Mouse (Mus musculus) B cell, adult 2 months (primary cell): ENCODE results near the gene Ptpdc1.
A peak's percentile ranks its signal among the peaks of the same experiment; 100 is the strongest.

Experiments used
- DNase-seq, 2 experiments: peaks; one replicate each; pipeline ENCODE4 v3.0.0; 2022

The Ptpdc1 gene

GRCm38 (mm10) chr13:48653788-48654770, 28.6 kb upstream of the Ptpdc1 start:
- peak; percentile 73 to 76 for DNase-seq

DNA sequence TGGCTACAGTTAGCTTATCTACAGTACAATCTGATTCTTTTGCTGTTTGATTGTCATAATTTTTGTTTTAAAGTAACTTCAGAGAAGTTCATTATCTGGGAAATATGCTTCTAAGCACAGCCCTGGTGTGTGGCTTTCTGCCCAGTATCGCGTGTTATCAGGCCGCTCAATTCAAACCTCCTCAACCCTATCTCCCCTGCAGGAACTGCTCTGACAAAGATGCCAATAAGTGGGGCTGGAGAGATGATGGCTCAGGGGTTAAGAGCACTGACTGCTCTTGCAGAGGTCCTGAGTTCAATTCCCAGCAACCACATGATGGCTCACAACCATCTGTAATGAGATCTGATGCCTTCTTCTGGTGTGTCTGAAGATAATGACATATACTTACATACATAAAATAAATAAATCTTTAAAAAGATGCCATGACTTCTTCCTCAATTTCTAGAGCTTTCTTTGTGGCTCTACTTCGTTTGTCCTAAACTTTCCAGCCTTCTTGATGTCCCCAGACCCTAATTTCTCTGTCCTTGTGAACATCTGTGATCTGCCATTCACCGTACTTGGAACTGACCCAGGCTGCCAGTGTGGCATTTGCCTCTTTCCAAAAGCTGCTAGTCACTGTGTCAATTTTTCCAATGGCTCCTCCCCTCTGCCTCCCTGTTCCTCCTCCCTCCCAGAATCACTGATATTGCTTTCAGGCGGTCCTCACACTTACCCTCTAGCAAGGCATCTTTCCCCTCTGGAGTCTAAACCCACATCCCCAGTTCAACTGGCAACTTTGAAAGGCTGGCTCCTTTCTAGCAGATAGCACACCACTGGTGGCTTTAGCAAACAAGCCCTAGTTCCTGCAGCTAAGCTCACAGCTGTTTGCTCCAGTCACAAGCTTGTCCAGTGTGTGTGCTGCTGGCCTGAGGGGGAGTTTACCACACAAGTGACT, 25.9 kb upstream of the Ptpdc1 start:
- DNase-seq: no peak

DNA sequence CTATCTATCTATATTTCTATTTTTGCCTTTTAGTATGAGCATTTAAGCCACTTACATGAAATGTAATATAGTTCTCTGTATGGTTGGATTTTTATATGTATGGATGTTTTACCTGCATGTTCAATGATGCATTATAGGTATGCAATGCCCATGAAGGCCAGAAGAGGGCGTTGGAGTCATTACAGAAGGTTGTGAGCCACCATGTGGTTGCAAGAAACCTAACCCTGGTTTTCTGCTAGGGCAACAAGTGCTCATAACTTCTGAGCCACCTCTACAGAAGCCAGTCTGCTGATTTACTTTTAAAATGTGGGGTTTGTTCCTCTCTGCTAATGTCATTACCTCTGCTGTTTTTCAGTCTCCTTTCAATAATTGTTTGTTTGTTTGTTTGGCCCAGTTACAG, 25.2 kb upstream of the Ptpdc1 start:
- DNase-seq: no peak

- no peak for DNase-seq
These were observed 21.2 kb upstream of the Ptpdc1 start for GRCm38 (mm10) chr13:48646696-48647095.

GRCm38 (mm10) chr13:48643991-48644390, 18.5 kb upstream of the Ptpdc1 start:
- DNase-seq: no peak

DNA sequence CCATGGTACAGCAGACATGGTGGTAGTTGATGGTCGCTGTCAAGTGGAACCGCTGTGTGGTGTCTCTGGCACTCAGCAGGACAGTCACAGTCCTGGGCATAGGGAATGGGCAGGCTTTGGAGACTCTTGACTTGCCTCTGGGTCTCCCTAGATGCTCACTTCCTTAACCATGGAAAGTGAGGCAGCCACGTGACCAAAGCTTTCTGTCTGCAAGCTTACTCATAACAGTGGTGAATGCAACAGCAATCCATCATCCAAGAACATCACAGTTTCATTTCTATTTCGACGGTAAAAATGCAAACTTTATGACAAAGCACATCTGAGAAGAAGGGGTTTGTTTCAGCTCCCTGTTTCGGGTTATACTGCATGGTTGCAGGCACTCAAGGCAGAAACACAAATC, 17.6 kb upstream of the Ptpdc1 start:
- no peak for DNase-seq

DNA sequence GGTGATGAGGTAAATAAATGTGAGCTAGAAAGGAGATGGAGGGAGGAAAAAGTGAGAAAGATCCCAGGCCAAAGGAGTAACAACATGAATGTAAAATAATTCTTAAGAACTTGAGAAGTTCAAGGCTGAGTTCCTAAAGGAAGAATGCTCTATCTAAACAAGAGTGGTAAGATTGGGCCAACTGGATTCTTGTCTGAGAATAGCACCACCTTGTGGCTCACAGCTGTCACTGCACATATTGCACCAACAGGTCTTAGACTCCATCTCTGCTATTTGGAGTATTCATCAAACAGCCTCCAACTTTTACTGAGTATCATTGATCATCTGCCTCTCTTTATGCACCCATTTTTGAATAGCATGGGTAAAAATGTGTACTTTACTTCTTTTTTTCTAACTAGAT, 14.1 kb upstream of the Ptpdc1 start:
- peak; percentile 62 to 69 for DNase-seq

- DNase-seq: no peak
These were observed 12.2 kb upstream of the Ptpdc1 start for GRCm38 (mm10) chr13:48637706-48638105.

- no peak for DNase-seq
These were observed 6.2 kb upstream of the Ptpdc1 start for GRCm38 (mm10) chr13:48631691-48632090.

DNA sequence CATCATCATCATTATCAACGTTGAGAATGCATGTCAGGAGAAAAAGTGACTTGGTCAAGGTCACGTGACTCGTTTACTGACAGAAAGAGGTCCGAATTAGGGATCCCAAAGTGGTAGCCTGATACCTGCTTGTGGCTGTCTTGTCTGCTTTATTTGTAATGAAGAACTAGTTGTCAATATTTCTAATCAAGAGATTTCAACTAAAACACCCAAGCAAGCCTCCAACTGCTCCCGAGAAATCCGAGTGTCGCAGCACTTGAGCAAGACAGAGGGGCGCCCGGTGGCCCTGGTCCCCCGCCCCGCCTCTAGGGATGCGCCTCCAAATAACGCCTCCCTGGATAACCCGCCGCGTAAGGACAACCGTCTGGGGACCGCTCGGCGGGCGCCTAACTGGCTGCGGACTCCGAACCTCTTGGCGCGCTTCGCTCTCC, 481 bp downstream of the Ptpdc1 start:
- DNase-seq: no peak

GRCm38 (mm10) chr13:48618890-48619289, 6.6 kb downstream of the Ptpdc1 start:
- no peak for DNase-seq

DNA sequence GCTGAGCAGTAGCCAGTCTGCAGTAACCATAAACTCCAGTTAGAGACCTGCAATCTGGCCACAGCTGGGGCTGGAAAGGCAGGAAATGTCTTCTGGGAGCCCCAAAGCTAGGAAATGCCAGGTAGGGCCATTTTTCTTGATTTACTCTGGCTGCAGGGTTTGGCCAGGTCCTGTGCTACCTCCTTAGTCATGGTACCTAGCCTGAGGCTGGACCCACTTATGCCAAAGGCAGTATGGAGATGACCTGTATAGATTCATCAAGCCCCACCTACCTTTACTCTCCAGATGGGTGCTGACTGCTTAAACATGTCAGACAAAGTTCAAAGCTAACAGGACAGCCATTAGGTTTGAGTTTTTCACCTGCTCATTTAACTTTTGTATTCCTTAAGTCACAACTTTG, 7.7 kb downstream of the Ptpdc1 start:
- DNase-seq: no peak

DNA sequence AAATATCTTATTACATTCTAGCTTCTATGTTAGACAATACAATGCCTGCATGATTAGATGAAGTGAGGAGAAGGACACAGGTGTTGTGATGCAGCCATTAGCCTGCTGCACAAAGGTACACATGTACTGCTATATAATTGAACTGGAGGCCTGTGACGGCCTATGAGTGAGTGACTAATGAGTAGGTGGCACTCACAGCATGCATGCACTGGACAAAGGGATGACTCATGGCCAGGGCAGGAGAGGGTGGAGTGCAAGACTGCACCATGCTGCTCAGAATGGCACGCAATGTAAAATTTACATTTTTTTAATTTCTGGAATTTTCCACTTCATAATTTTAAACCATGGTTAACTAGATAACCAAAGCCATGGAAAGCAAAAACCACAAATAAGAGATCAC, 10.9 kb downstream of the Ptpdc1 start:
- no peak for DNase-seq

DNA sequence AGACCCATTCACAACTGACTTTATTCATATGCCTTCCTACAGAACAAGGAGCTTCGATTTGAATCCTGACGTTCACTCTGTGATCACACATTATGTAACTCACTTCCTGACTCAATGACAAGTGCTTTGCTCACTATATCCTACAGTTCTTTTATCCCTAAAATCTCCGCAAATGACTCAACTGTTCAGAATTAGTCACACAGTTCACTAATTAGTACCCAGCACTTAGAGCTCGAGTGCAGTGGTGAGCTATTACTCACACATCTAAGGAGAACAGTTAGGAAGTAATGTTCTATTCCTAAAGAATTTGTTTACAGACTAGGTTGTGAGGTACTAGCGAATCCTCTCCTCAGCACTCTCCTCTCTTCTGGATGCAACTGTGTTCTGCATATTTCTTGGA, 16.4 kb downstream of the Ptpdc1 start:
- DNase-seq: no peak

- no peak for DNase-seq
These were observed 20.9 kb downstream of the Ptpdc1 start for GRCm38 (mm10) chr13:48604591-48604990.

DNA sequence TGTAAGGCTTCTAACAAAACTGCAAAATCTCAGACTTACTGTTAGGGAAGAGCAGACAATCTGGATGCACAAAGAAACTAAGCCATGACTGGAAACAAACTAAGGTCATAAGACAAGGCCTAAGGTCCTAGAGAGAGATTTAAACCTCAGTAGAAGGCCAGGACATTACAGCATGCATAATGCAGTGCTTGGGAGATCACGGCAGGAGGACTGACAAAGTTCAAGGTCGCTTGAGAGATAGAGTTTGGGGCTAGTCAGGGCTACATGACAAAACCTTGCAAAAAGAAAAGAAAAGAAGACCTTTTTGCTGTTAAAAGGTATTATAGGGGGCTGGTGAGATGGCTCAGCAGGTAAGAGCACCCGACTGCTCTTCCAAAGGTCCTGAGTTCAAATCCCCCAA, 22.2 kb downstream of the Ptpdc1 start:
- no peak for DNase-seq

- no peak for DNase-seq
These were observed 30.9 kb downstream of the Ptpdc1 start for GRCm38 (mm10) chr13:48594605-48595004.

DNA sequence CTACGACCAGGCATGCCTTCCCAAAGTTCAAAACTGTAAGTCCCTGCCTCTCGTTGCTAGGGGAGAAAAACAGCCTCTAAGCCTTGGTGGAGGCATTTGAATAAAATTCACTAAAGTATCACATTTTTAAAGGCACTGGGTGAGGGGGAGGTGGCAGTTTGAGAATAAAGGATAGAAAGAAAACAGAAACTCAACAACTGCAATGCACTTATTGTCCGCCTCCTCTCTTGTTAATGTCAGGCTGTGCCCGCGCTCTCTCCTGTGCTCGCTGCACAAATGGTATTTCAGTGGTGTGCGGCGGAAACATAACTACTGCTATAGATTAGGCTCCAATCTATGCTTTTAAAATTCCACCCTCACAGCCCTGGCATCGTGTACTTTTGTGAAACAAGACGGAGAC, 31.4 kb downstream of the Ptpdc1 start:
- DNase-seq: no peak

- DNase-seq: no peak
These were observed 32.3 kb downstream of the Ptpdc1 start for GRCm38 (mm10) chr13:48593181-48593580.

DNA sequence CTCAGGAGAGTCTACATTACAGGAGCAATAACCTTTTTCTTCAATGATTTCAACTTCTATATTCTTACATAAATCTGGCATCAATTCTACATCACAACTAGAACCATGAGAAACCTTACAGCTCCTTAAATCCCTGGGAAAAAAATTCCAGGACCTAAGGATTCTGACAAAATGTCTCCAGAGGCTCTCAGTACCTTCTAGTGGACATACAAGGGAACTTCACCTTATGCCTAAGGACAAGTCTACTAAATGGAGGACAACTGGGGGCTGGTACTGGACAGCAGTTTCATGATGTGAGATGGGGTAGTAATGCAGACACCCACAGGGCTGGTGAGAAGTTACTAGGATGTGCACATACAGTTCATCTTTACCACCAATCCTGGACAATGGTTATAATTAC, 34.7 kb downstream of the Ptpdc1 start:
- no peak for DNase-seq

DNA sequence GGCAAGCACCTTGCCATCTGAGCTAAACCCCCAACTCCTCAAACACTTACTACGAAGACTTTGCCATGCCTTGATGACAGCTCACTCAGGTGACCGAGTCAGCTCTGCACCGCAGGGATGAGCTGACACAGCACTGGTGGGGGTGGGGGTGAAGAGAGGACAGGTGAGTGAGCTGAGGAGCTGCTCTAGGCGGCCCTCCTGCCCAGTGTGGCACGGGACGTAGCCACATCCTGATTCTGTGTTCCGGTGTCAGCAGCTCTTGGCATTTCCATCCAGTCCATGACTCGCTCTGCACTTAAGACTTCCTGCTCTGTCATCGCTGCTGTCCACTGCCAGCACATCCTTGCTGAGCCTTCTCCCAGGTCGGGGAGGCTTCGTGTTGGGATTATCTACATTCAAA, 38.1 kb downstream of the Ptpdc1 start:
- DNase-seq: no peak

DNA sequence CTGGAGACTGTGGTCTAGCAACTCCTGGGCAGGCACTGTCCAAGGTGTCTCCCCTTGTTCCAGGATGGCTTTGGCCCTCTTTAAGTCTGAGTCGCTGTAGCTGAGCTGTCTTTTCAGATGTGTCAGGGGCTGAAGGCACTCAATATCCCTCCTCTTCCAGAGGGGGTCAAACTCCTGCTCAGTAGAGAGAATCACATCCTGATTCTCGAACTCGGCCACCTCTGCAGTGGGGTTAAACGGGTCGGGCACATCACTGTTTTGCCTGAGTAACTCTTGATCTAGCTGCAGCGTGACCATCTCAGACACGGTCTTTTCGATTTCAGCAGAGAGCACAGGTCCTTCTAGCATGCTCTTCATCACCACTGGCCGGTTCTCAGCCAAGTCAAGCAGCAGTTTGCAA, 39.0 kb downstream of the Ptpdc1 start:
- DNase-seq: no peak

- DNase-seq: peak; percentile 54 to 57
These were observed 39.7 kb downstream of the Ptpdc1 start for GRCm38 (mm10) chr13:48585786-48586185.
